Mouse (Mus musculus): Measurements from ENCODE around the gene Hip1r.

The Hip1r gene

DNA sequence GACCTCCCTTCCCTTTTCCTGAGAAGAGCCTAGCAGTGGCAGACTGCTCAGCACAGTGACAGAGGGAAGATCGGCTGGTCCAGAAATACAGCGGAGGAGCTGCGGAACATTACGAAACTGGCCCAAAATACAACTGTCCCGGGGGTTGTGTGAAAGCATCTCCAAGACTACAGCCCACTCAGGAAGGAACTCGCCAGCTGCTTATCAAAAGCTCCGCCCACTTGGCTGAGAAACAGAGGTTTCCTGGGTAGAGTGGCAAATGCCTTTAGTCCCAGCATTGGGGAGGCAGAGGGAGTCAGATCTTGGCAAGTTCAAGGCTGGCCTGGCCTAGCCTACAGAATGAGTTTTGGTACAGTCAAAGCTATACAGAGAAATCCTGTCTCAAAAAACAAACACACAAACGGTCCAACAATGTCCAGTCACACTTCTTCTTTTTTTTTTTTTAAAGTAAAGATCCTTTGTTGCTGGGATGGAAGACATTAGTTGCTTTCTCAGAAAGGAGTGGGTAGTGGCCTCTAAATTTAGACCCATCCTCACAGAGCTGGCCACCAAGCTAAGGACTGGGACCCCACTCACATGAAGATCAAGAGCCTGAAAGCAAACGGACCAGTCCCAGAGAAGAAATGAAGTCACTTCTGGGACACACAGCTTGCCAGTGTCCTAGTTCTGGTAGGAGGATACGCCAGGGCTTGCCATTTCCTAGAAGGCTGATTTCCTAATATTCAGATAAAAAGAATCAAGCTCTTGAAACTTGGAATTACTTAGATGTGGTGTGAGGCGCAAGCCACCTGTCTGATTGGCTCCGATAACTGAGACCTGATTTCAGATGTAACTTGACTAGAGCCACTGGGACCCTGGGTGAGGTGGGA is 46.2 kb downstream of the Hip1r start:
- DNase-seq: peak; percentile 72

DNA sequence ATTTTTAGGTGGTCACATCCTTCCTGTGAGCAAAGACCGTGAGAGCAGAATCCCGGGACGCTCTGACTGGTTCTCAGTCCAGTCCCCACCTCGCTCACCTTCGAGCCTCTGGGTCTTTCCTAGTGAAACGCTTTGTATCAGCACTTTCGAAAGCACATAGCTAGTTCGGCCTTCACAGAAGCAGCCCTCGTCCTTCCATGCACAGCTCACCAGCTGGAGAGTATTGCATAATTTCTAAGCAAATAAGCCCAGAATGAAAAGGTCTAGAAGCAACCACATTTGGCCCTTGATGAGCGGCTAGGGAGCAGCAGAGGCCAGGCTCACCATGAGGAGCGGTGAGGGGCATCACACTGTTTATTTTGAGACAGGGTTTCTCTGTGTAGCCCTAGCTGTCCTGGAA is 47.7 kb downstream of the Hip1r start:
- no peak for DNase-seq

DNA sequence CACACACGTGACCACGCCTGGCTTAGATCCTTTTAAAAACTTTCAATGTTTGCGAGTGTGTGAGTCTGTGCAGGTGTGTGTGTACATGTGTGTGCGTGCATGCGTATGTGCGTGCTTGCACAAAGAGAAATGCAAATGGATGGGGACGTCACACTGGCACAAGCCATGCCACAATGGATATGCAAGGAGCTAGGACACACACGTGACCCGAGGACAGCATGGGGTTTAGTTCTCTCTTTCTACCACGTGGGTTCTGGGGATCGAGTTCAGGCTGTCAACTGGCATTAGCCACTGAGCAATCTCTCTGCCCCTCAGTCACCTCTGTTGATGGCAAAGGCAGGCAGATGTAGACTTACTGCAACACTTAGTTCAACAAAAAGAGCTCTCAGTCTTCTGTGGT is 48.3 kb downstream of the Hip1r start:
- DNase-seq: no peak

- DNase-seq: no peak
These were observed 48.9 kb downstream of the Hip1r start for GRCm38 (mm10) chr5:124022365-124022764.

DNA sequence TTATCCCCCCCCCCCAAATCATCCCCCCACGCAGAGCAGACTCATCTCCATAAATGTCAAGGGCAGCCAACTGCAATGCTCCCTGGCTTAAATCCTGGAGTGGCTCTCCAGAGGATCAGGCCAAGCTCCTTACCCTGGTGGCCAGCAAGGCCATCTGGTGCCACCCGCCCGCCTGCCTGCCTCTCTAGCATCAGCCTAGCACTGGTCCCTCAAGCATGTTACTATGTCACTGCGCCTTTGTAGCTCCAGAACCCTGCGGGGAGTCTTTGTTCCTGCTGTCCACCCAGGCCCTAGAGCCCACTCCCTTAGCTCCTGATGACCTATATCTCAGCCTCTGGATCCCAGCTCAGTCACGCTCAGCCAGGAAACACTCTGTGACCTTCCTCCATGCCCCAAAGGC is 51.2 kb downstream of the Hip1r start:
- no peak for DNase-seq

- no peak for DNase-seq
These were observed 51.7 kb downstream of the Hip1r start for GRCm38 (mm10) chr5:124025146-124025545.

- DNase-seq: no peak
These were observed 52.4 kb downstream of the Hip1r start for GRCm38 (mm10) chr5:124025587-124026441.

GRCm38 (mm10) chr5:124026568-124026967 is 53.1 kb downstream of the Hip1r start:
- no peak for DNase-seq

GRCm38 (mm10) chr5:124027702-124028470 is 54.5 kb downstream of the Hip1r start:
- DNase-seq: no peak

DNA sequence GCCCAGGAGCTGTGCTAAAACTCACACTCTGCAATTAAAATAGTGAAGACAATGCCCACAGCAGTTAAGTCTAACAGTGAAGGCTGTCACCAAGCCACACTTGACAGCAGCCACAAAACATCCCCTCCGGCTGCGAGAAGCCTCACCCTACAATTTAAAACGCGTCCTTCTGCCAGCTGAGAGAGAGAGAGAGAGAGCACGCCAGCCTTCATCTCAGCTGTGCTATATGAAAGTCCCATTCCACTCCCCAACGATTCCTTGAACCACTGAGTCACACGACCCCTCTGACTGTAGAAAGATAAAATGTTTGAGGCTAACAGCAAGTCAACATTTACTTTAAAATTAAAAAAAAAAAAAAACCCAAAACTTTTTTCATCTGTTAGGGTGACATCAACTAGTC is 55.3 kb downstream of the Hip1r start:
- no peak for DNase-seq

DNA sequence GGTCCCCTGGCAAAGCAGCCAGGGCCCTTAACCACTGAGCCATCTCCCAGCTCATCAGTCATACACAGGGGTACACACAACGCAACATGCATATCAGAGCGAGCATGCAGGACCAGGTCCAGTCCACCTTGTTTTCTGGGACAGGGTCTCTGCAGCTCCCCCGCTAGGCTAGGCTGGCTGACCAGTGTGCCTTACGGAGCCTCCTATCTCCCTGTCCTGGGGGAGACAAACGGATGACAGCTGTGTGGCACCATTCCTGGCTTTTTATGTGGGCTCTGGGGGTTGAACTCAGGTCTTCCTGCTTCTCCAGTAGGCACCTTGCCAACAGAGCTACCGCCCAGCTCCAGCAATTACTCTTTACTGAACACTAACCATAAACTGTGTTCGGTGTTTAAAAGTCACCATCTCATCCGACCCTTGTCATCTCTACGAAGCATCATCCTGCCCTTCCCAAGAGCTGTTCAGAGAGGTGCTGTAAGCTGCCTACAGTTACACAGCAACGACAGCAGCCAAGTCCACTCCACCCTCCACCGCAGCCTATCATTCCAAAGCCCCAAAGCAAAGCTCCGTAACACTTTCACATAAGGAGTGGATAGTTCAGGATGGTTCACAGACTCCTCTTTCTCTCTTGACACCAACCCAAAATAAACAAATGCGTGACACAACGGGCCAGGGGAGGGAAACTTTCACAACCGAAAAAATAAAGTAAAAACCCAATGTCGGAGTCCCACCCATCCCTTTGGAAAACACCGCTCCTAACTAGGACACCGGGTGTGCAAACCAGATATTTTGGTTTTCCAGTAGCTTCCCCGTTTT is 56.0 kb downstream of the Hip1r start:
- no peak for DNase-seq

DNA sequence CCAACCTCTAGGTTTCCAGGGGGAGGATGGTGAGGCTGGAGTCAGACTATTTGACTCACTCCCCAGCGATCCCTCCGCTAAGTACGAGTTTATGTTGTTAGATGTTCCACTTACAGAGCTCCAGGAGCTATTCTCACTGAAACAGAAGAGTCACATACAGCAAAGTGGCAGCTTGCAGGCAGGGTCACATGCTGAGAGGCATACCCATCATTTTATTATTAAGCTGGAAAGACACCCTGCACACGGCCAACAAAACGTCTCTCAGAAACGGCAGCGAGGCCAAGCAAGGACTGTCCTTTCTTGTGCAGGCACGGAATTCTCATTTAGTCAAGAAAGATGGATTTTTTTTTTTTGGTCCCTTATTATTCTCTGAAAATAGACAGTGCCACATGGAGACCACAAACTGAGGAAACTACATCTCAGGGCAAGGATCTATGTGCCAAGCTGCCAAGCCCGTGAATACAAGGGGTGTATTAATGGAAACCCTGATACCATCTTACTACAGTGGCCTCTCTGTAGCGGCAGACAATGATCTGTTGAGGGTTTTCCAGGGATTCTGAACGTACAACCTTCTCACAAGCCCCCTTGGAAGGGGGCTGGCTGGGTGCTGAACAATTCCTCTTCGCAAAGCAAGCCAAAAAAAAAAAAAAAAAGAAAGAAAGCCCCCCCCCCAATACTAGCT is 57.1 kb downstream of the Hip1r start:
- DNase-seq: no peak

GRCm38 (mm10) chr5:124031068-124031955 is 57.9 kb downstream of the Hip1r start:
- DNase-seq: no peak

DNA sequence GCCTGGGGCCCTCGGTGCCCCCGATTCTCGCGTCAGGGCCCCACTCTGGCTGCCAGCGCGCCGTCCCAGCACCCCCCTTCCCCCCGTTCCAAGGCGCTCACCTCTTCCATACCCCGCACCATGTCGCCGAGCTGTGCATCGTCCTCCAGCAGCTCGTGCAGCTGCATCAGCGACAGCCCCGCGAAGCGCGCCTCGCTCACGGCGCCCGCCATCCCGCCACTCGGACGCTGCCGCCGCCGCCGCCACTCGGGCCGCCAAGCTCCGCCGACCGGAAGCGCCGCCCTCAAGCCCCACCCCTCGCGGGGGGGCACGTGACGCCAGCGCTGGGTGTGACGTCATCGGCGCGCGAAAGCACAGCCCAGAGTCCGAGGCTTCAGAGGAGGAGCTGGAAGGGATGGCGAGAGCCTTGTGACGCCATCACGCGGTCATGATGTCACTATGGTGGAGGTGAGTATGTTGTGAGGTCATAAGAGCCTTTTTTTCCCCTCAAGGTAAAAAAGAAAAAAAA is 58.6 kb downstream of the Hip1r start, which contains the start of gene Vps37b:
Vps37b (minus strand) TSS at position 270 of the 508 bp plus-strand sequence.
- peak; percentile 92 for DNase-seq

DNA sequence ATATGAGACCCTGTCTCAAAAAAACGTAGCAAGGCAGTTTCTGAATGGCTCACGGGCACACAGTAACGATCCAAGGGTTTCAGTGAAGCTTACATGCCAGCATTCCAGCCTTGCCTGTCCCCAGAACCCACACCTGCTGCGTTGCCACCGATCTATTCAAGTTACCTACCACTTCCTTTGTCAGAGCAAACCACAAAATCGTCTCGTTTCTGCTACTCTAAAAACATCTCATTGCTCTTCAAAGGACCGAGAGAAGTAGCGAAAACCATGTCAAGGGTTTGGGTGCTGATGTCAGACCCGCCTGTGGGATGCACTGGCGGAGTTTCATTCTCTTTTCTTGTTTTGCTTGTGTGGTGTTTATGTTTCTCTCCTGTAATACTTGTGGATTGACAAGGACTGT is 61.0 kb downstream of the Hip1r start:
- DNase-seq: no peak

DNA sequence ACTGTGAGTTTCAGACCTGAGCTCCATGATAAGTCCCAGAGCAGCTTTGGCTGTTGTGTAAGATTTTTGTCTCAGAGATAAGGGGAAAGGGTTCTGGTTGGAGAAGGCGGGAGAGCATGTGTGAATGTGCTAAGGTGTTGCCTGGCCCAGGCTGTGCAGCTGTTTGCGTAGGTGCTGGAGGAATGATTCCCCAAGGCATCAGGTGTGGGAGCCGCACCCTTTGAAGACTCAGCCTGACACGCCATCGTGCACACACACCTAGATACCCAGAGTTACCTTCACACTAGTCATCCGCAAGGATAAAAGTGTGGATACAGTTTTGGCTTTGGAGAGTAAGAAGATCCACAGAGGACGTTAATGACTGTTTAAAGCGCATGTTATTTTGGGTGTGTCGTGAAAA is 62.0 kb downstream of the Hip1r start:
- DNase-seq: no peak

DNA sequence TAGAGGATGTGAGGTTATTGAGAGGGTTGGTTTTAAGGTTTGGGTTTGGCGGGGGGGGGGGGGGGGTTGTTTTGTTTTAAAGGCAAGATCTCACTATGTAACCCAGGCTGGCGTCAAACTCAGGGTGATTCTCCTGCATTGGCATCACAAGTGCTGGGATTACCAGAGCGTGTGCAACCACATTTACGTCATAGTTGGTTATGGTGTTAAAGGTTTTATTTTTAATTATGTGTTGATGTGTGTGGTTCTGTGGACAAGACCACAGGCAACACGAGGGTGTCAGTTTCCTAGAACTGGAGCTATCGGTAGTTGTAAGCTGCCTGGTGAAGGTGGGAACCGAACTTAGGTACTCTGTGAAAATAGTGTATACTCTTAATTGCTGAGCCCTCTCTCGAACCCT is 62.4 kb downstream of the Hip1r start:
- DNase-seq: no peak

DNA sequence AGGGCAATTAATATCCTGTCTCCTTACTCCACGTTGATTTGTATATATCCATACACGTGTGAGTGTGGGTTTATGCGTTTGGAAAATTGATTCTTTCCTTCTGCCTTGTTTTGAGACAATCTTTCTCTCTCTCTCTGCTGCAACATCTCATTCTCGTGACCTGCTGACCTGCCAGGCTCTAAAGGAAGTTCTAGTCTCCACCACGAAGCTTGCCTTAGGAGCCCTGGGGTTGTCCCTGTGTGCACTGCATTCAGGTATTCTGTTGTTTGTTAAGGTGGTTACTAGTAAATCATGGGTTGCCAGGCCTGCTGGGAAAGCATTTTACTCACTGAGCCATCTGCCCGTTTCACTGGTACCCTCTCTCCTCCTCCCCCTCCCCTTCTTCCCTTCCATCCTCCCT is 62.9 kb downstream of the Hip1r start:
- DNase-seq: no peak

- DNase-seq: no peak
These were observed 63.4 kb downstream of the Hip1r start for GRCm38 (mm10) chr5:124036836-124037235.

GRCm38 (mm10) chr5:124039602-124040001 is 66.2 kb downstream of the Hip1r start:
- no peak for DNase-seq

Data from right cerebral cortex, postnatal 14 days (tissue).